Mouse (Mus musculus) frontal cortex, postnatal 36 days (tissue): ENCODE measurements around the gene Dot1l.

Experiments used
- DNase-seq, 2 experiments: peaks; one replicate each; pipeline ENCODE4 v3.0.0; 2022; ENCODE audit warnings: low spot score in 2 of 2

Dot1l gene

DNA sequence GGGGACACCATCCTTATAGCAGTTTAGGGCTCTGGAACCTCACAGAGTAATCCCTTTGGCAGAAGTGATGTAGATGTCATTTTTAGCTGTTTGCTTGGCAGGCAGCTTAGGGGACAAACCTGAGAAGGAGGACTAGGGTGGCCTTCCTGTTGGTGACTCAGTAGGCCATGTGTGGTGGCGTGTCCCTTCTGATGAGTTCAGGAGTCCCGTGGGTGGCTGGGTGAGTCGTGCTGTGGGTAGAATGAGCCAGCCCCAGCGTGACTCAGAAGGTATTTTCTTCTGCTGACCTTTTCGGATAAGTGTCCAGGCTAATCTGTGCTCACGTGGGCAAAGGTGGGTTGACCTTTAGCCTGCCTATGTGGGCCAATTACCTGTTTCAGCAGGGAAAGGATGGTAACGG lies 3.6 kb downstream of the Dot1l start:
- peak in 1 of 2 experiments; percentile 36 for DNase-seq

- no peak for DNase-seq
These were observed 5.9 kb downstream of the Dot1l start for GRCm38 (mm10) chr10:80760596-80761524.

DNA sequence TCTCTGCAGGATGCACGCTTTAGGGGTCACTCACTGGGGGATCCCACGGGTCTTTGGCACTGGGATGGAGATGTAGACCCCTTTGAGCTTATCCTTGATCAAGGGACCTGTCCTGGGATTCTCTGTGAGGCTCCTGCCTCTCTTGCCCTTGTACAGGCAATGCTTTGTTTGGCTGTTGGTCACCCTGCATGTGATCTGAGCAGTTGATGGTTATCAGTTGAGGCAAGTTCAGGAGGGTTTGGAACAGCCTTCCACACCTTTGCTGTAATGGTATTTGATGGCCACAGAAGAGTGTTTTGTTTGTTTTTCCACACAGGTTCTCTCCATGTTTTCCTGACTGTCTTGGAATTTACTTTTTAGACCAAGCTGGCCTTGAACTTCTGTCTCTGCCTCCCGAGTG lies 6.8 kb downstream of the Dot1l start:
- no peak for DNase-seq

GRCm38 (mm10) chr10:80763502-80763901 lies 8.5 kb downstream of the Dot1l start:
- no peak for DNase-seq

DNA sequence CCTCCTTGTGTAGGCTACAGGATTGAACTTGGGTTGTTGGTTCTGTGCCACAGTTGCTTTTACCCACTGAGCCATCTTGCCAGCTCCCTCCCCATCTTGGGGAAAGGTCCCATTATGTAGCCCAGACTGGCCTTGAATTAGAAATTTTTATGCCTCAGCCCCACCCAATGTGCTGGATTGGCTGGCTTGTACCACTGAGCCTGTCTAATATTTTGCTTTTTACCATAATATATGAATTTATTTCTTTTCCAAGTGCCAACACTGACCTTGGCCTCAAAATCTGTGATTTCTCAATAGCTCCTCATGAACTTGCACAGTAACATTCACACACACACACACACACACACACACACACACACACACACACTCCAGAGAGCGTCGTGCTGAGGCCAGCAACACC lies 10.7 kb downstream of the Dot1l start:
- DNase-seq = no peak

DNA sequence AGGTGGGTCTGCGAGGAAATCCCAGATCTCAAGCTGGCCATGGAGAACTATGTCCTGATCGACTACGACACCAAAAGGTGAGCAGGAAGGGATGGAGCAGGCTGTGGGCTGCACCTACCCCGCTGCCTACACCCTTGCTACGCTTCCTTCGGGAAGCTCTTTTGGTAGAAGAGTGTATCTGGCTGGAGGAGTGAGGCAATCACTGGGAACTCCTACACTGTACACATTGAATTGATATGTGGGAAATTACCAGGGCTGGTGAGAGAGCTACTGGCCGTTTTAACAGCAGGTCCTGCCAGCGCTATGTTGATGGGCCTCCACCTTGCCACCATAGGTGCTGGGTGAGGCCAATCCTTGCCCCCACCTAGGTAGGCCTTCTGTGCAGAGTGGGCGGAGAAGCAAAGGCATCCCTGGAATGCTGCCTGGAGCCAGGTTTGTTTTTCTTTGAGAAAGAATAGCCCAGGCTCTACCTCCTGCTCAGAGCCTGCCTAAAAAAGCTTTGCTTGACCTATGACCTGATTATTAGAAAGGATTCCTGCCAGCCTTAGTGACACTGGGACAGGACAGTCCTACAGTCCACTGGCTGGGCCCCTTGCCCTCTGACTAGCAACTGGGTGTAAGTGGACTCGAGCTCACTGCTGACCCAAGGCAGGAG lies 11.3 kb downstream of the Dot1l start:
- DNase-seq = no peak

- no peak for DNase-seq
These were observed 13.4 kb downstream of the Dot1l start for GRCm38 (mm10) chr10:80768365-80768764.

DNA sequence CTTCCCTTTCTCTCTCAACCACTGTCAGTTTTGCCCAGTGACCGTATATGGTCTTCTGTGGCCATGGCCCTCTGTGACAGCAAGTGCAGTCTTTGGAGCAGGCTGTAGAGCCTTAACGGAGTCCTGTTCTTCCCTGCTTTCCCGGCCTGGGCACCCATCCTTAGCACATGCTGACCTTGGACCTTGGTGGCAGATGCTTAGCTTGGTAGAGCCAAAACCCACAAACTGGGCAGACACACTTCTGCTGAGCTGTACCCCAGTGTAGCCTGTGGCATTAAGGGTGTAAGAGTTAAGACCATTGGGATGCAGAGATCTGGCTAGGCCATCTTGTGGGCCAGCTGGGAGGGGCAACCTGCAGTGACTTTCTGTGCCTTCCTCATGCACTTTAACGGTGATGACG lies 18.8 kb downstream of the Dot1l start:
- DNase-seq = no peak

DNA sequence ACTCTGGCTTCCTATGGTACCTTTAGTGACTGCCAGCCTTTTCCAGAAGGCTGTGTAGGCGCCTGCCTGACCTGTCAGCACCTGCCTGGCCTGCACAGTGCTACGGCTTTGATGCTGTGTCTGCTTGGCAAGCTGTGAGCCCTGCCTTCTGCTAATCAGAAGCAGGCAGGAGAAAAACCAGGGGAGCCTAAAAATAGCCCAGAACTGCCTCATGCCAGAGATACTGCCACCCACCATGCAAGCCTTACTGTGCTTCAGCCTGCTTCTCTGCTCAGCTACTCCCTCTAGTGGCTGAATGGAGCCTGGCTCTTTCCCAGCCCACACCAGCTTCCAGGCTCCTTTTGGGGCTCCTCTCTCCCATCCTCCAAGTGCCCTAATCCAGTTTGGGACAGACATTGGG lies 19.5 kb downstream of the Dot1l start:
- peak; percentile 90 to 94 for DNase-seq

DNA sequence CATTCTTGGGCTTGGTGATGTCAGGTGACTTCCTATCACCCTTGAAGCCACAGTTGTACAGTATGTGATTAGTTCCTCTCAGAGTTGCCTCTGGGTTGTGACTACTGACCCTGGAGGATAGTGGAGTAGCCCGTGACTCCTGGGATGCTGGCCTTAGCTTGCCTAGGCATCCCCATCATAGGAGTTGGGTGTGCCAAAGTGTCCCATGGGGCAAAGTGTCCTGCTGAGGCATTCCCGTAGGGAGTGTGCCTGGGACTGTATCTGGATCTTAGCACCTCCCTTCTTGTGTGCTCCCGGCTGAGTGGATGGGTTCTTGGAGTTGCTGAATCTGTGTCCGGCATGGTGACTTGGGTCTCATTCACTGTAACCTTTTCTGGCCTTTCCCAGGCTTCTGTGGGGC lies 20.0 kb downstream of the Dot1l start:
- no peak for DNase-seq

- no peak for DNase-seq
These were observed 20.7 kb downstream of the Dot1l start for GRCm38 (mm10) chr10:80775731-80776130.

DNA sequence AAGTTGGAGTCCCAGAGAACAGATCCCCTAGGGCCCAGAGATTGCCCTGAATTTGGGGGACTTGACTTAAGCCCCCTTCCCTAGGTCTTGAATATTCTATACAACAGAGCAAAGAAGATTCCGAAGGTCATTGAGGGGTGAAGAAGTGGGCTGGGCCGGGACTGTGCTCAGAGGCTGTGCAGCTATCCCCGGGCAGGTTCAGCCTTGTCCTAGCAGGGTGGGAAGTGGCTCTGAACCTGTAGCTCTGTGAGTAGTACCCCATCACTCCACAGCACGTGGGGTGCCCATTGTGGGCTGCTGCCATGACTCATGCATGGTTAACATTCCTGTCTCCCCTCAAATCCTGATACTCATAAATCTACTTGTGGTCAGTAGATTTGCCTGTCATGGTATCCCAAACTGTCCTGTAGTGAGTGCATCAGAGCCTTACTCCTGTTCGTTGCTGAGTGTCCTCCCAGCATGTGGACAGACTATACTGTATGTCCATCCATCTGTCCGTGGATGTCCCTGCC lies 21.4 kb downstream of the Dot1l start:
- no peak for DNase-seq

DNA sequence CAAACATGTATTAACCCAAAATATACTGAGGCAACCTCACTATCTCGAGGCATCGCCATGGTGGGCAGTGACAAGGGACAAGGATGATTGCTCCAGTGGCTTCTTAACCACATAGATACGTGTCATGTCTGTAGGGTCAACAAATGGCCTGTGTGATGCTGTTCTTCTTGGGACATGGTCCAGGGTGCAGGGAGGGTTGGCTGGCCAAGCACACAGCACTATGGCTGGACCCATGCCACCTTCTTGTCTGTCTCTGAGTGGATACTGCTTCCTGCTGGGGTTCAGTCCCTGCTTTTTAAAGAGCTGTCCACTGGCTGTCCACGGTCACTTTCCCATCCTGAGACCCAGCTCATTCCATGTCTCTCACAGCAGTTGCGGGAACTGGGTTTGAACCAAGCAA lies 22.1 kb downstream of the Dot1l start:
- DNase-seq = no peak

DNA sequence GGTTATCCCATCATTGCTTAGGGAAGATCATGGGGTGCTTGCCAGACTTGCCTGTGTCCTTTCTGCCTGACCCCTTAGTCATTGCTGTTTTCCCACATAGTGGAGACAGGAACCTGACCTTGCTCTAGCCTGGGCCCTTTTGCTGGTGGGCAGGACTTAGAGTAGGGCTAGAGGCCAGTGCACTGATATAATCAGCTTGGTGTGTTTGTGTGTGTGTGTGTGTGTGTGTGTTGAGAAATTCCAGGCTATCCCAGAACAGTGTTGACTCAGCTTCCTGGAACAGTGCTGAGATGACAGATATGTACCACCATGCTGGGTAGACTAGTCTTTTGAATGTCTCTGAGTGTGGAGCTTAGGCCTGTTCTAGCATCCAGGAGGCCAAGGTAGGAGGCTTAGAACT lies 24.6 kb downstream of the Dot1l start:
- DNase-seq = no peak

DNA sequence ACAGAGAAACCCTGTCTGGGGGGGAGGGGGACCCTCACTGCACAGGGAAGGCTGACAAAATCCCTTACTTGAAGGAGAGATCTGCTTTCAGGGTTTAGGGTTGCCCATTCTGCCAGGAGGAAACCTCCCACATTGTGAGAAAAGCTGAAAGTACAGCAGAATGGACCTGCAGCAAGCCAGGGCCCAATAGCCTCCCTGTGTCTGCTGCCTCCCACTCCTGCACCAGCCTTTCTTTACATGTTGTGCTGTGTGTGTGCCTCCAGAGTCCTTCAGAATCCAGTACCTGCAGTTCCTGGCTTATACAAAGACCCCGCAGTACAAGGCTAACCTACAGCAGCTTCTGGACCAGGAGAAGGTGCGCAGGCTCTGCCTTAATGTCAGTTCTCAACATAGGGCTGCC lies 29.3 kb downstream of the Dot1l start:
- no peak for DNase-seq

GRCm38 (mm10) chr10:80784871-80785270 lies 29.9 kb downstream of the Dot1l start:
- DNase-seq = no peak

DNA sequence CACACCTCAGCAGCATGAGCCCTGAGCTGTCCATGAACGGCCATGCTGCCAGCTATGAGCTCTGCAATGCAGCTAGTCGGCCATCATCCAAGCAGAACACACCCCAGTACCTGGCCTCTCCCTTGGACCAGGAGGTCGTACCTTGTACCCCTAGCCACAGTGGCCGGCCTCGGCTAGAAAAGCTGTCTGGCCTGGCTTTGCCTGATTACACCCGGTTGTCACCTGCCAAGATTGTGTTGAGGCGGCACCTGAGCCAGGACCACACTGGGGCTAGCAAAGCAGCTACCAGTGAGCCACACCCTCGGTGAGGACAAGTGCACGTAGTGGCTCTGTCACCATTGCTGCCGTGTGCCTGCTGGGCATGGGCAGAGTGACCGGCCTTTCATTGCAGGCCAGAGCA lies 31.0 kb downstream of the Dot1l start:
- DNase-seq = no peak

- DNase-seq = no peak
These were observed 32.5 kb downstream of the Dot1l start for GRCm38 (mm10) chr10:80787517-80787916.

GRCm38 (mm10) chr10:80790761-80791404 lies 35.9 kb downstream of the Dot1l start:
- DNase-seq = no peak

GRCm38 (mm10) chr10:80791476-80792174 lies 36.6 kb downstream of the Dot1l start:
- DNase-seq = no peak

GRCm38 (mm10) chr10:80792175-80793032 lies 37.4 kb downstream of the Dot1l start:
- DNase-seq = no peak
